Mouse (Mus musculus) embryonic facial prominence, embryonic 12.5 days (tissue): ENCODE measurements around the gene Hus1. TPM values are rescaled to one million over a fixed set of nuclear protein-coding genes. Genes with fewer than 3 reads are reported as not detected.

ENCODE experiments used
- ATAC-seq: fragments of 200-750 bp; cut with Nextera tagmentation; 2 replicates; pipeline ENCODE4 v1.8.0; 2017; ENCODE audit not compliant: insufficient number of reproducible peaks, insufficient read depth, low FRiP score, low TSS enrichment
- H3K27ac ChIP-seq: fragments of 300-500 bp; sonication (generic); 2 replicates; pipeline ENCODE4 v1.5.1; 2016; ENCODE audit warnings: mild to moderate bottlenecking
- H3K27me3 ChIP-seq: fragments of 300-500 bp; sonication (generic); 2 replicates; pipeline ENCODE4 v1.6.1; 2016; ENCODE audit warnings: mild to moderate bottlenecking, moderate library complexity
- H3K36me3 ChIP-seq: fragments of 300-500 bp; sonication (generic); 2 replicates; pipeline ENCODE4 v1.6.1; 2016; ENCODE audit warnings: mild to moderate bottlenecking
- H3K4me1 ChIP-seq: fragments of 300-500 bp; sonication (generic); 2 replicates; pipeline ENCODE4 v1.6.1; 2016
- H3K4me2 ChIP-seq: fragments of 300-500 bp; sonication (generic); replicated peaks from 2 replicates; pipeline ENCODE4 v1.6.1; 2016; ENCODE audit warnings: mild to moderate bottlenecking, moderate library complexity
- H3K4me3 ChIP-seq: fragments of 300-500 bp; sonication (generic); 2 replicates; pipeline ENCODE4 v1.5.1; 2016; ENCODE audit warnings: mild to moderate bottlenecking
- H3K9ac ChIP-seq: fragments of 300-500 bp; sonication (generic); 2 replicates; pipeline ENCODE4 v1.6.1; 2016; ENCODE audit warnings: mild to moderate bottlenecking, moderate library complexity
- H3K9me3 ChIP-seq: fragments of 300-500 bp; sonication (generic); 2 replicates; pipeline ENCODE4 v1.6.1; 2016; ENCODE audit warnings: mild to moderate bottlenecking, moderate library complexity
- WGBS: fragments of 180-500 bp; shearing (Covaris S2); methylation state at CpG from one replicate; pipeline ENCODE4 v1.1.7; 2016; 5-methylcytosine and 5-hydroxymethylcytosine counted together
- polyA plus RNA-seq: library from polyadenylated mRNA; unstranded; fragments of >200 nt; fragmentation: Nextera tagmentation; extraction: Ambion mirVana; gene quantifications from 2 replicates; pipeline ENCODE4 v1.2.1, GENCODE M21; 2016

Gene Hus1
- polyA plus RNA-seq, 1 experiment from 2014 or later = 16.8 TPM

GRCm38 (mm10) chr11:9025211-9025610 is 14.2 kb upstream of the Hus1 start:
- H3K9me3 ChIP-seq = no peaks in the 10 kb centered on the region
- H3K9ac ChIP-seq = no peak overlapping the region
- no peak overlapping the region for H3K4me3 ChIP-seq
- WGBS = 81% methylated on average over 3 of the region's 3 CpGs
- H3K36me3 ChIP-seq = no peaks in the 10 kb centered on the region
- H3K4me1 ChIP-seq = no peaks in the 10 kb centered on the region
- H3K27ac ChIP-seq = no peak overlapping the region
- H3K27me3 ChIP-seq = no peaks in the 10 kb centered on the region
- ATAC-seq = no peak
- H3K4me2 ChIP-seq = no peak overlapping the region

- WGBS = 81% methylated on average over 7 of the region's 7 CpGs
- ATAC-seq = no peak
- no peaks in the 10 kb centered on the region for H3K4me1 ChIP-seq
Measured at GRCm38 (mm10) chr11:9024782-9025181, 13.8 kb upstream of the Hus1 start.

GRCm38 (mm10) chr11:9020207-9020606 is 9.2 kb upstream of the Hus1 start:
- no peaks in the 10 kb centered on the region for H3K4me1 ChIP-seq
- H3K27me3 ChIP-seq = no peaks in the 10 kb centered on the region
- no peaks in the 10 kb centered on the region for H3K36me3 ChIP-seq
- ATAC-seq = no peak
- H3K27ac ChIP-seq = no peak overlapping the region
- H3K4me3 ChIP-seq = no peak overlapping the region
- no peak overlapping the region for H3K9ac ChIP-seq
- H3K4me2 ChIP-seq = no peak overlapping the region
- H3K9me3 ChIP-seq = no peaks in the 10 kb centered on the region
- WGBS = 90% methylated on average over 5 of the region's 5 CpGs

More at GRCm38 (mm10) chr11:9024782-9025181, 13.8 kb upstream of the Hus1 start:
- H3K4me2 ChIP-seq = no peak overlapping the region
- H3K36me3 ChIP-seq = no peaks in the 10 kb centered on the region
- H3K9me3 ChIP-seq = no peaks in the 10 kb centered on the region
- no peaks in the 10 kb centered on the region for H3K27me3 ChIP-seq
- H3K4me3 ChIP-seq = no peak overlapping the region
- no peak overlapping the region for H3K27ac ChIP-seq
- H3K9ac ChIP-seq = no peak overlapping the region

- Histone ChIP-seq H3K4me2 (no peak overlapping the region), H3K36me3 (no peaks in the 10 kb centered on the region), H3K4me3 (no peak overlapping the region), H3K27me3 (no peaks in the 10 kb centered on the region), H3K27ac (no peak overlapping the region), H3K9me3 (no peaks in the 10 kb centered on the region), H3K4me1 (no peaks in the 10 kb centered on the region), H3K9ac (no peak overlapping the region)
- ATAC-seq = no peak
- WGBS = 66% methylated on average over 6 of the region's 6 CpGs
Measured at GRCm38 (mm10) chr11:9018491-9019267, 7.7 kb upstream of the Hus1 start.

- Histone ChIP-seq H3K4me2 (no peak overlapping the region), H3K9ac (no peak overlapping the region), H3K36me3 (no peaks in the 10 kb centered on the region), H3K4me1 (peaks cover 5% of the 10 kb centered on the region), H3K9me3 (no peaks in the 10 kb centered on the region), H3K27ac (no peak overlapping the region), H3K27me3 (no peaks in the 10 kb centered on the region), H3K4me3 (no peak overlapping the region)
- no peak for ATAC-seq
- WGBS = 93% methylated on average over 3 of the region's 3 CpGs
Measured at GRCm38 (mm10) chr11:9014740-9015139, 3.7 kb upstream of the Hus1 start.

- H3K4me1 ChIP-seq = peaks cover 10% of the 10 kb centered on the region
- 2% methylated on average over 3 of the region's 3 CpGs for WGBS
- H3K27ac ChIP-seq = peak overlapping the region; percentile 97
- peak overlapping the region; percentile 75 for H3K4me3 ChIP-seq
- peaks cover 7% of the 10 kb centered on the region; the same call in 1 of the 2 replicates for H3K36me3 ChIP-seq
- H3K9ac ChIP-seq = peak overlapping the region; percentile 82
- peak overlapping the region; percentile 84 for H3K4me2 ChIP-seq
- H3K27me3 ChIP-seq = no peaks in the 10 kb centered on the region
- no peaks in the 10 kb centered on the region for H3K9me3 ChIP-seq
- ATAC-seq = no peak
Measured at GRCm38 (mm10) chr11:9011348-9011747, 357 bp upstream of the Hus1 start.

- Histone ChIP-seq H3K27ac (peak overlapping the region; percentile 97), H3K9ac (peak overlapping the region; percentile 82), H3K4me2 (peak overlapping the region; percentile 84), H3K4me3 (peak overlapping the region; percentile 75), H3K27me3 (no peaks in the 10 kb centered on the region), H3K9me3 (no peaks in the 10 kb centered on the region), H3K4me1 (peaks cover 10% of the 10 kb centered on the region), H3K36me3 (peaks cover 13% of the 10 kb centered on the region)
- WGBS = under 1% methylated on average over 7 of the region's 7 CpGs
- ATAC-seq = peak; percentile 87; the same call in 1 of the 2 replicates
Measured at GRCm38 (mm10) chr11:9010416-9010815, 575 bp downstream of the Hus1 start.

GRCm38 (mm10) chr11:9008761-9009160 is 2.2 kb downstream of the Hus1 start:
- no peak overlapping the region for H3K9ac ChIP-seq
- peaks cover 10% of the 10 kb centered on the region for H3K4me1 ChIP-seq
- H3K27me3 ChIP-seq = no peaks in the 10 kb centered on the region
- no peak overlapping the region for H3K4me3 ChIP-seq
- H3K36me3 ChIP-seq = peaks cover 29% of the 10 kb centered on the region
- no peak for ATAC-seq
- H3K27ac ChIP-seq = no peak overlapping the region
- no peaks in the 10 kb centered on the region for H3K9me3 ChIP-seq
- 96% methylated on average over 5 of the region's 5 CpGs for WGBS
- no peak overlapping the region for H3K4me2 ChIP-seq

- Histone ChIP-seq H3K4me1 (no peaks in the 10 kb centered on the region), H3K27me3 (no peaks in the 10 kb centered on the region), H3K4me2 (no peak overlapping the region), H3K36me3 (peaks cover 23% of the 10 kb centered on the region), H3K4me3 (no peak overlapping the region), H3K27ac (no peak overlapping the region), H3K9ac (no peak overlapping the region), H3K9me3 (no peaks in the 10 kb centered on the region)
- no peak for ATAC-seq
- WGBS = 66% methylated on average over 4 of the region's 4 CpGs
Measured at GRCm38 (mm10) chr11:8988084-8988483, 22.9 kb downstream of the Hus1 start.

GRCm38 (mm10) chr11:8986058-8986457 is 24.9 kb downstream of the Hus1 start:
- H3K27me3 ChIP-seq = no peaks in the 10 kb centered on the region
- H3K27ac ChIP-seq = no peak overlapping the region
- peaks cover 5% of the 10 kb centered on the region; the same call in 1 of the 2 replicates for H3K36me3 ChIP-seq
- no peak for ATAC-seq
- H3K4me3 ChIP-seq = no peak overlapping the region
- H3K9ac ChIP-seq = no peak overlapping the region
- no peaks in the 10 kb centered on the region for H3K4me1 ChIP-seq
- H3K9me3 ChIP-seq = no peaks in the 10 kb centered on the region
- H3K4me2 ChIP-seq = no peak overlapping the region

GRCm38 (mm10) chr11:8983237-8983861 is 27.6 kb downstream of the Hus1 start:
- no peaks in the 10 kb centered on the region for H3K4me1 ChIP-seq
- H3K36me3 ChIP-seq = no peaks in the 10 kb centered on the region
- H3K9ac ChIP-seq = no peak overlapping the region
- no peak overlapping the region for H3K4me3 ChIP-seq
- 39% methylated on average over 6 of the region's 6 CpGs for WGBS
- no peaks in the 10 kb centered on the region for H3K9me3 ChIP-seq
- ATAC-seq = no peak
- no peaks in the 10 kb centered on the region for H3K27me3 ChIP-seq
- H3K4me2 ChIP-seq = no peak overlapping the region
- H3K27ac ChIP-seq = no peak overlapping the region

- 86% methylated on average over 4 of the region's 4 CpGs for WGBS
- no peak for ATAC-seq
Measured at GRCm38 (mm10) chr11:8978154-8978553, 32.8 kb downstream of the Hus1 start.

More at GRCm38 (mm10) chr11:8978154-8978553, 32.8 kb downstream of the Hus1 start:
- no peaks in the 10 kb centered on the region for H3K36me3 ChIP-seq
- H3K9ac ChIP-seq = no peak overlapping the region
- no peaks in the 10 kb centered on the region for H3K4me1 ChIP-seq
- H3K27ac ChIP-seq = no peak overlapping the region
- H3K4me3 ChIP-seq = no peak overlapping the region
- no peaks in the 10 kb centered on the region for H3K9me3 ChIP-seq
- no peak overlapping the region for H3K4me2 ChIP-seq
- H3K27me3 ChIP-seq = no peaks in the 10 kb centered on the region
